Mouse (Mus musculus) erythroid progenitor cell, adult 5-6 weeks (primary cell): ENCODE data around the gene Ppid. TPM values are rescaled to one million over a fixed set of nuclear protein-coding genes. Genes with fewer than 3 reads are reported as not detected.

Source experiments
- ATAC-seq: replicated peaks from 2 replicates; pipeline ENCODE4 v1.8.0; 2016; ENCODE audit warnings: moderate number of reproducible peaks, mild to moderate bottlenecking, moderate TSS enrichment, inconsistent platforms; ENCODE audit not compliant: poor library complexity, low FRiP score, severe bottlenecking
- total RNA-seq, 2 experiments: library from RNA; stranded (forward) in 1 of 2; stranded (reverse) in 1 of 2; fragments of 150-400 nt in 1 of 2; fragments of 186-747, 209-891 nt in 1 of 2; gene quantifications; 2 replicates each; pipeline versions ENCODE4 v1.2.3 to v1.2.4; 2015 to 2017; ENCODE audit warnings: low replicate concordance in 2 of 2

Ppid gene
- total RNA-seq (2015; ENCODE audit: low replicate concordance) (75.0 and 82.2 TPM in 2 replicates), total RNA-seq (2017; ENCODE audit: low replicate concordance) (68.3 and 84.3 TPM in 2 replicates)

GRCm38 (mm10) chr3:79590863-79591792, at the start of gene Ppid:
Gene Ppid (plus strand): TSS chr3:79591342.
- peak; percentile 95 for ATAC-seq

DNA sequence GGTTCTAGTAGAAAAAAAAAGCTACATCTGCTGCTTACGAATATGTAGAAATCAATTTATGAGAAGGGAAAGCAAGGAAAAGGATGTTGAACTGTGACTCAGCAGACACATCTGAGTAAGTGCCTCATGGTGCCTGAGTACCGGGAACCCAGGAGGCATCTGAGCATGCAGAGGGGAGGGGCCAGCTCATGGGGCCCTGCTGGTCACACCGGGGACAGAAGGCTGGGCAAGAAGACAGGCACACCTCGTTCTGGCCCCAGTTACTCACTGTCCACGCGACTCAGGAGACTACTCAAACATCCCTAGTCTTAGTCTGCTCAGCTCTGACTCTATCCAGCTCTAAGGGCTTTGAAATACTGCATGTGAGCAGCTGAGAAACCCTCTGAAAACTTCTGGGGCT, 48.6 kb upstream of the Ppid start:
- ATAC-seq = peak; percentile 64

GRCm38 (mm10) chr3:79548681-79549437, 42.3 kb upstream of the Ppid start:
- ATAC-seq = no peak

DNA sequence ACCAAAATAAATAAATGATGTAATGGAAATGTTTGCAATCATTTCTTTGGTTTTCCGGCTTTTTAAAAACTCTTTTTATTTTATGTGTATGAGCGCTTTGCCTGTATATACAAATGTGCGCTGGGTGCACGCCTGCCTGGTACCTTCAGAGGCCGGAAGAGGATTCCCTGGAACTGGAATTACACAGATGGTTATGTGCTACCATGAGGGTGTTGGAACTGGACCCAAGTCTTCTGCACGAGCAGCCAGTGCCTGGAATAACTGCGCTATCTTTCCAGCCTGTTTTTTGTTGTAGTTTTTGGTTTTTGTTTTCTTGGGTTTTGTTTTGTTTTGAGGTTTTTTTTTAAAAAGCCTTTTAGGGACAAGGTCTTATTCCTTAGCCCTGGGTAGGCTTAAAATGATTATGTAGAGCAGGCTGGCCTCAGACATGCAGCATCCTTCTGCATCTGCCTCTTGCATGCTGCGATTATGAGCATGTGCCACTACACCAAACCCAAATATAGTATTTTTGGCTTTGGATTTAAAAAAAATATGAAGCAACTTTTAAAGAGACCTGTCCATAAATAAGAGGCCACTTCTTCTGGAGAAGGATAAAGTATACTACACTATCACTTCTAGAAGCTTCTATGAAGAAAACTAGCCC, 41.3 kb upstream of the Ppid start:
- no peak for ATAC-seq

DNA sequence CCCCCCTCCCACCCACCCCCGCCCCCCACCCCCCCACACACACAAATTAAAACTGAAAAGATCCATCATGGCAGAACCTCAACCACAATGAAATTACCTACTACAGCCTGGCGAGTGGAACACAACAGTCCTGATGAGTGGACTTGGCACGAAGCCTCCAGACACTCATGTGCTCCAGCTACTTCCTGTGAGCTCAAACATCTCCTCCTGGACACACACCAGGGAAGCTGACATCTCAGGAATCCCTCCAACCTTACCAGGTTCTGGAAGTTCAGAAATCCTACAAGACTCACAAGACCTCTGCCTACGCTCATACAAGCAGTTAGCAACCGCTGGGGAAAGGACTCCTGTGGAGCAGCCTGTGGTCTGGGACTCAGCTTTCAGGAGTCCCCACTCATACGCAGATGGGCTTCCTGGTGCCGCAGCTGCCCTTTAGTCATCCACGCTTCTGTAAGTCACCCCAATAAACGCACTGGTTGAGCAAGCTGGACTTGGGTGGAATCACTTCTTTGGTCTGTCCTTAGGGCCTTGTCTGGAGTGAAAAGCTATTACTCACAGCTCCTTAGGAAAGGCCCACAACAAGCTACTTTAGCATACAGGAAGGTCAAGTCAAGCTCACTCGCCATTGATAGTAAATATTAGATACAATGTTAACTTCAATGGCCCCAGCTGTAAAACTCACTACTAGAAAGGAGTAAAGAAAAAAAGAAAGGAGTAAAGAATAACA, 39.2 kb upstream of the Ppid start:
- ATAC-seq = no peak

DNA sequence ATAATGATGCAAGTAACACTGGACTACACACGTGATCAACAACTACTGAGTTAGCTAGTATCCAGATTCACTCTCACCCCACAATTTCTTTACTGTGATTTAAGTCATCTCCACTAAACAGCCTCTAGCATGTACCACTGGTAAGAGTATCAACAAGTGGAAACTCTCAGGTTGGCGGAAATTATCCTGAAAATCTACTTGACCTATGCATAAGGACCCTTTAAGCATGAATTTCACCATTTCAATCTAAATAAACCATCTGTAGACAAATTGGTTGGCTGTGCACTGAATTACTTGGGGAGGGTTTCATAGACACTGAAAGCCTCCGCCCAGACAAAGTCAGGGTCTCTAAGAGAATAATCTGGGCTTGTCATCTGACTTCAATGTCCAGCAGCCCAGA, 37.4 kb upstream of the Ppid start:
- no peak for ATAC-seq

DNA sequence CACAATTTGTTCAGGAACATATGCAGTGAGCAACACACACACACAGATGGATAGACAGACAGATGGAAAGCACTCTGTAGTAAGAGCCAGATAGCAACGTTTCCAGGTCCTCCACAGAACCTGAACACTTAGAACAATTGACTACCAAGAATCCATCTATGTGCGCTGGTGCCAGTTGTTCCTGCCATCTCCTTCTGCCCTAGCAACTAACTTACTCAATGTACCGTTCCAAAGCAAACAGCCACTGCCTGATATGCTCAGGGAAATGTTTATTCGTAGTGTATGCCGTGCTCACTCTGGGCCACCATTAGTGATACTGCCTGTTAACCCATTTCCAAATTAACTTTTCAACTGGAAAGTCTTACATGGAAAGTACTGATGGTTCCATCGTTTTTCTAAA, 36.1 kb upstream of the Ppid start:
- ATAC-seq = no peak

DNA sequence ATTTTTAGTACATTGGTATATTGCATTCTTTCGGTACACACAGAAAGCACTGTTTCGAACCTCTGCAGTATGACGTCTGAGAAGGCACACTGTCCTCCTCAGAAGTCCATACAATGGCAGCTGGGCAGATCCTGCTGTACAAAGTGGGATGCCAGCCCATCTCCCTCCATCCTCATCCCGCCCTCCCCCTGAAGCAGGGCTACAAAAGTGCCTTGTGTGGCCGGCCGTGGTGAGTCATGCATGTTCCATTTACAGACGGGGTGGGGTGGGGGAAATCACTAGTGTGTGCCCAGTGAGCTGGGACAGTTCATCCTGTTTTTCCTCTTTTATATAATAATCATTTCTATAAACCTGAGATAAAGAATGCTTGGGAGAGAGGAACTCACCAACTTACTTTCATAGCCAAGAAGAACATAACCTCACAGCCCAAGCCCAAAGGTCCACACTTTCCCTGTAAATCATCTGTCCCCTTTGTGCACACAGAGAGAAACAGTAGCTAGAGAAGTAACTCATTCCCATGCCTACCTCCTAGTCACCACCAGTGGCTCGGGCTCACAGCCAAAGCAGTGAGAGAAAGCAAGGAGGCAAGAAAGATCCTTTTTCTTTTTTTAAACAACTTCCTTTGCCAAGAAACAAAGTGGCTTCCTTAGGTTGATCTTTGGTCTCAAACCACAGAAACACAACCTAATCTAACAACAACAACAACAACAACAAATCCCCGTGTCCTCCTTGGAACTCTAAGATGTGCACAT, 31.9 kb upstream of the Ppid start:
- ATAC-seq = no peak

DNA sequence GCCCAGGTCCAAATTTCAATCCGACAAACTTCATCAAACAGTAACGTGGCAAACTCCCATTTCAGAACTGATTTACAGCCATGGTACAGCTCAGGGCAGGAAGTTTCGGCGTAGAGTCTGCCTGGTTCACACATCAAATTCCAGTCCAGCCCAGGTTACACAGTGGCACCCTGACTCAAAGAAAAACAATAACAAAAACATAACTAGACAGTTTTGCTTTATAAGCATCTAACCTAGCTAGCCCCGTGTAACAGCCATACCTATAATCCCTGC, 31.4 kb upstream of the Ppid start:
- no peak for ATAC-seq

DNA sequence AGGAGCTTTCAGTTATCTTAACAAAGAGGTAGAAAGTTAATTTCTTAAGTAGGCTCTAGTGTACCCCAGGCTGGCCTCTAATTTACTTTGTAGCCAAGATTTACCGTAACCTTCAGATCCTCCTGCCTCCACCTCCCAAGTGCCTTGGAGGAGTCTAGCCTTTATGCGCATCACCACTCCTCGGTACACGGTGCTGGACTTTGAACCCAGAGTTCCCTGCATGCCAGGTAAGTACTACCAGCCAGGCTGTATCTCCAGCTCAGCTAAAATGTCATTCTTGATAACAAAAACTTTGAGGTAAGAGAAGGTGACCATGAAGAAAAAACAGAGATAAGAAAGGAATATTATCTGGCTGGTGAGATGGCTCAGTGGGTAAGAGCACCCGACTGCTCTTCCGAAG, 30.6 kb upstream of the Ppid start:
- ATAC-seq = no peak

DNA sequence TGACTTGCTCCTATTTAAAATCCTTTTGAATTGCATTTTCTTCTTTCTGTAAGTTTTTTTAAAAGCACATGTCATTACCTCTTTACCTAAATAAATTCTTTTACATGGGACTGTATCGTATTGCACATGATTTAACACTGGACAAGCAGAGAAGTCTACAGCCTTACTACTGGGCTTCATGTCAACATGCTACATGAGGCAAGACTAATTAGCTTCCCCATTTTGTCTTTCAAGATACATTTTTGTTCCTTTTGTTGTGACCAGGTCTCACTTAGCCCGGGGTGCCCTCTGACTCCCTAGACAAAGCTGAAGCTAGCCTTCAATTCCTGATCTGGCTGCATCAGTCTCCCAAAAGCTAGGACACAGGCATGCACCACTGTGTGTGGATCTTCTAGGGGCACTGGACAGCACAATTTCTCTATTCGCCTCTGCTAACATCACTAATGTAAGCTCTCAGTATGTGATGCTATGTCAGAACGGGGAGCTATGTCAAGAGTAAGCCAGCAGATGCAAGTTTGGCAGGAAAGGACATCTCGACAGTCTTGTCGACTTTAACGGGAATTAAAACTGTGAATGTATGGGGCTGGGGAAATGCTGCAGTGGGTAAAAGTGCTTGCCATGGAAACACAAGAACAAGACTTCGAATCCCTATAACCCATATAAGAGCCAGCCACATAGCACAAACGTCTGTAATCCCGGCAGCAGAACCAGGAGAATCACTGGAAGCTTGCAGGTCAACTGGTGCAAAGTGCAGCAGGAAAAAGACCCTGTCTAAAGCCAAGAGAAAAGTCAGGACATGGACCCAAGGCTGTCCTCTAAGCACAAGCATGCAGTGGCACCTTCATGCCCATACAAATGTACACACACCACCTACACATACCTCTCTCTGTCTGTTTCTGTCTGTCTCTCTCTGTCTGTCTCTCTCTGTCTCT, 29.1 kb upstream of the Ppid start:
- ATAC-seq = no peak

DNA sequence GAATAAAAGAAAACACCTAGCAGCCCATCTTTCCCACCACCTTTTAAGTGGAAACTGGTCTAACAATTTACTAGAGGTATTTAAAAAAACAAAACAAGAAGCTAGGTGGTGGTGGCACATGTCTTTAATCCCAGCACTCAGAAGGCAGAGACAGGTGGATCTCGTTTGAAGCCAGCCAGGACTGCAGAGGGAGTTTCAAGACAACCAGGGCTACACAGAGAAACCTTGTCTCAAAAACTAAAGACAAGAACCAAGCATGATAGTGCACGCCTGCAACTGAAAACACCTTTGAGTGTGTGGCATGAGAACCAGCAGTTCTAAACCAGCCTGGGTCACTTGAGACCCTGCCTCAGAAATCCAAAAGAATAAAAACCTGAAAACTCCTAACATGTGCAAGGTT, 27.6 kb upstream of the Ppid start:
- no peak for ATAC-seq

- ATAC-seq = no peak
Observed at GRCm38 (mm10) chr3:79564875-79565606, 26.1 kb upstream of the Ppid start.

DNA sequence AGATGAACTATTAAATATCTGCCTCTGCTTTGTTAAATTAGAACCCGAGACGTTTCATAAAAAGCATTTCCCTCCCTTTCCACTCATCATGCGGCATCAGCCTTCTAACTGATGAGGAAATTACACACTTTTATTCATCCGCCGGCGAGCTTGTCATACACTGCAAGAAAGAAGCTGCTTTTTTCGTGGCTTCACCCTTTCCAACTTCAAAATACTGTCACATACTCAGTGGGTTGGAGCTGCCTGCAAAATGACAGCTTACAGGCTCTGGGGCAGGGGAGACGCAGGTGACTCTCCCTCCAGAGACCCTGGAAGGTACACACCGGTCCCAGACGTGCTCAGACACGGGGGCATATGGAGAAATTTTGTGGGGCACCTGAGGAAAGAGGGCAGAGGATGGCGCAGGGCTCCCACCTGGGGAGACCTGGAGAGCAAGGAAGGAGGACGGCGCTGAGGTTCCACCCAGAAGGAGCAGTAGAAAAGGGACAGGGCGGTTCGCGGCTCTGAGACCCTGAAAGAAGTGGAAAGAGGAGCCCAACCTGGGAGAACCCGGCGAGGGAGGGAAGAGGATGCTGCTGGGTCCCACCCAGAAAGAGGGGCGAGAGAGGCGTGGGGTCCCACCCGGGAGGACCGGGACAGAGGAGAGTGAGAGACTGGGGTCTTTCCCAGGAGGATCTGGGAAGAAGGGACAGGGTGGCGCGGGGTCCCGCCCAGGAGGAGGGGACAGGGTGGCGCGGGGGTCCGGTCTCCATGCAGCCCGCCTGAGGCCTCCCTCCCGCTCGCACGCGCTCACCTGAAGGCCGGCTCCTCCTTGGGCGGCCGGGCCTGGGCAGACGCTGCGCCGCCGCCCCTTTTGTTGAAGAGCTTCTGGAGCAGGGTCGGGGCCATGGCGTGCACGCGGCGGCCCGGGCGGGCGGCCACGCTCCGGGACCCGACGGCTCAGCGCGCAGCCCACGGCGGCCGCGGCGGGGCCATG, 24.1 kb upstream of the Ppid start:
- peak; percentile 32; the same call in 1 of the 2 replicates for ATAC-seq

DNA sequence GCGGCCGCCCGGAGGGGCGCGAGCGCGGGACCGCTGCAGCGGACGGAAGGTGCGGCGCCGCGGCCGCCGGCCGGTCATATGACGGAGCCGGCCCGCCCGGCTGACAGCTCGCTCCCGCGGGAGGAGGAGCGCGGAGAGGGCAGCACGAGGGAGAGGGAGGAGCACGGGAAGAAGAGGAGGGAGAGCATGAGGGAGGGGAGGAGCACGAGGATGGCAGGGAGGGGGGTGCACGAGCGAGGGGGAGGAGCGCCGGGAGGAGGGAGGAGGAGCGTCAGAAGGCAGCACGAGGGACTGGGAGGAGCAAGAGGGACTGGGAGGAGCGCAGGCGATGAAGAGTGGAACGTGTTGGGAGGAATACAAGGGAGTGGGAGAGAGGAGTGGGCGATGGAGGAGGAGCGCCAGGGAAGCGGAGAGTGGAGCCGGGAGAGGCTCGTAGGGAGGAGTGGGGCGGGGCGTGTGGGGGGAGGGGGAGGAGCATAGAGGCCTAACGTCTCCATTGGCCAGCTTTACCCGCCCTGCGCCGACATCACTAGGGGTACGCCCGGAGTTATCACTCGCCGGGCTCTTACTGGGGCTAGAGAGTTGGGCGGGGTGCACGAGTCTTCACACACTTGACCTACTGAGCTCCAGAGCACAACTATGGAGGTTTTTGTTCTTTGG, 23.3 kb upstream of the Ppid start, which contains the start of gene Fnip2:
Gene Fnip2 (minus strand): TSS at position 94 of the 660 bp plus-strand sequence.
- peak; percentile 92 for ATAC-seq
